Mouse (Mus musculus): ENCODE measurements around the gene Rufy2.

DNA sequence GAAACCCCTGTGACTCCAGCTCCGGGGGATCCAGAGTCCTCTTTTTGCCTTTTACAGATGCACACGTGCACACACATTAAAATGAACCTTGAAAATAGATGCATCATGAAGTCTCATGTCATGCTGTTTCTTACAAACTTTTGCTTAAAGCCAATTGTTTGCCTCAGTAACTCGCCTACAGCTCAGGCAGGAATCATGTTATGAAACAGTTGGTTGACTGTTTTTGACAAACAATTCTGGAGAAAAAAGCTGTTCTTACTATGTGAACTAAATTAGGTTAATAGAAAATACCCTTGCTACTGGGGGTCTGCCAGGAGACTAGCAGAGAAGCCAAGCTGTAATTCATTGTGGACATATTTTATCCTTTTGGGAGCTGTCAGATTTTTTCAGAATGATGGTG is 52.9 kb downstream of the Rufy2 start:
- TF ChIP-seq GATA1 (IDR thresholded peaks at IDR 0.05; ENCODE audit: borderline replicate concordance, low read length) (no peak), FLI1 (IDR thresholded peaks at IDR 0.05; ENCODE audit: low read length) (no peak)
